In genomic region chr11:115679554-115680238, GRCm38 (mm10) we compare ENCODE assay signal across 12 mouse cellular contexts. TPM values are rescaled to one million over a fixed set of nuclear protein-coding genes. Genes with fewer than 3 reads are reported as not detected.
DNase-seq lines count a peak whose midpoint lies in the region; ATAC-seq and TF ChIP-seq lines count a peak whose summit lies in the region.
"Had no signal": no experiment of that assay in that cellular context is flagged by ENCODE, and none has a peak within 500 bp of the region (broad histone marks: within the 10 kb centered on the region; RNA-seq: fewer than 3 reads in every experiment).

No protein-coding gene starts in this region.

- H3K4me2 ChIP-seq in kidney, embryonic 16.5 days (replicated peaks; ENCODE audit: low read depth, low read length): no peak overlapping the region
- 0 out of 2 replicates have a peak overlapping the region, but pooled peaks have one; percentile 1 for H3K4me2 ChIP-seq in liver, embryonic 13.5 days
- H3K4me2 ChIP-seq: neural tube, embryonic 12.5 days had no signal

- TF ChIP-seq CTCF in gastrocnemius, adult 2 months (IDR thresholded peaks at IDR 0.05): no peak

- no peak for ATAC-seq in kidney, embryonic 16.5 days (ENCODE audit: low FRiP score, low TSS enrichment)
- peak; percentile 47 for ATAC-seq in liver, embryonic 13.5 days (ENCODE audit: low read depth)
- ATAC-seq: hindbrain, embryonic 16.5 days had no signal

- intact Hi-C loops in gastrocnemius, adult 2 months (cut with DNase I): no loop called here
- intact Hi-C loops in gastrocnemius, postnatal 14 days (cut with DNase I; ENCODE audit: low total_unique reads): no loop called here

- H3K36me3 ChIP-seq in kidney, embryonic 16.5 days (ENCODE audit: insufficient read depth, low read length): peaks cover 32% of the 10 kb centered on the region
- peaks cover 51% of the 10 kb centered on the region for H3K36me3 ChIP-seq in liver, embryonic 13.5 days

- H3K4me1 ChIP-seq in kidney, embryonic 16.5 days (ENCODE audit: insufficient read depth, low read length): no peaks in the 10 kb centered on the region
- H3K4me1 ChIP-seq in liver, embryonic 13.5 days (replicated peaks): peaks cover 50% of the 10 kb centered on the region
- H3K4me1 ChIP-seq: neural tube, embryonic 12.5 days had no signal

- DNase-seq in gastrocnemius, adult 2 months: no peak
- no peak for DNase-seq in gastrocnemius, postnatal 14 days
- peak; percentile 51 for DNase-seq in kidney, adult 11 months
- DNase-seq in R1 (ENCODE audit: low read depth, low spot score): peak; percentile 80
- no peak for DNase-seq in liver, embryonic 13.5 days
- no peak for DNase-seq in right cerebral cortex, adult 2 months (ENCODE audit: low spot score in 2 of 2)
- DNase-seq in cerebellum, postnatal 36 days: no peak
- DNase-seq: adrenal gland, adult 2 months had no signal

- no peak overlapping the region for H3K4me3 ChIP-seq in gastrocnemius, adult 2 months
- no peak overlapping the region for H3K4me3 ChIP-seq in kidney, embryonic 16.5 days (ENCODE audit: low read length)
- no peak overlapping the region for H3K4me3 ChIP-seq in liver, embryonic 13.5 days (replicated peaks)
- H3K4me3 ChIP-seq: erythroblast, embryonic 14.5 days; neural tube, embryonic 12.5 days had no signal

- 91% methylated on average over 9 of the region's 9 CpGs for WGBS in kidney, embryonic 16.5 days
- WGBS in liver, embryonic 13.5 days (ENCODE audit: insufficient replicate concordance): 78% methylated on average over 9 of the region's 9 CpGs

- no peak overlapping the region for H3K9ac ChIP-seq in kidney, embryonic 16.5 days (replicated peaks; ENCODE audit: low read length)
- no peak overlapping the region for H3K9ac ChIP-seq in liver, embryonic 13.5 days
- H3K9ac ChIP-seq: neural tube, embryonic 12.5 days had no signal

- H3K9me3 ChIP-seq in kidney, embryonic 16.5 days (ENCODE audit: low read length): no peaks in the 10 kb centered on the region
- no peaks in the 10 kb centered on the region for H3K9me3 ChIP-seq in liver, embryonic 13.5 days (replicated peaks)
- H3K9me3 ChIP-seq: neural tube, embryonic 12.5 days had no signal

- H3K27ac ChIP-seq in gastrocnemius, adult 2 months: peak overlapping the region; percentile 35; the same call in 1 of the 2 replicates
- no peak overlapping the region for H3K27ac ChIP-seq in kidney, embryonic 16.5 days (ENCODE audit: low read length)
- no peak overlapping the region for H3K27ac ChIP-seq in liver, embryonic 13.5 days
- H3K27ac ChIP-seq: neural tube, embryonic 12.5 days had no signal

- H3K27me3 ChIP-seq in kidney, embryonic 16.5 days (ENCODE audit: insufficient read depth, low read length): no peaks in the 10 kb centered on the region
- no peaks in the 10 kb centered on the region for H3K27me3 ChIP-seq in liver, embryonic 13.5 days
- H3K27me3 ChIP-seq: neural tube, embryonic 12.5 days had no signal

RNA-seq across cellular contexts. Expression of gene Grb2, which starts 28.7 kb away (rescaled TPM):
- total RNA-seq in gastrocnemius, adult 2 months (2021): 10 to 100 TPM; 60.3 to 74.7 TPM
- 10 to 100 TPM; 76.5 to 93.9 TPM for total RNA-seq in gastrocnemius, postnatal 14 days (2021)
- 86.5 and 87.0 TPM in 2 replicates for polyA plus RNA-seq in kidney, embryonic 16.5 days (2015; fragmentation: Nextera tagmentation; extraction: Ambion mirVana)
- 56.7 and 63.5 TPM in 2 replicates for polyA plus RNA-seq in liver, embryonic 13.5 days (2015; fragmentation: Nextera tagmentation; extraction: Ambion mirVana)

RNA-seq across cellular contexts. Expression of gene Slc25a19, which starts 51.6 kb away (rescaled TPM):
- 10 to 100 TPM; 43.1 to 51.5 TPM for total RNA-seq in gastrocnemius, adult 2 months (2021)
- 10 to 100 TPM; 40.9 to 45.2 TPM for total RNA-seq in gastrocnemius, postnatal 14 days (2021)
- 51.0 and 56.1 TPM in 2 replicates for polyA plus RNA-seq in kidney, embryonic 16.5 days (2015; fragmentation: Nextera tagmentation; extraction: Ambion mirVana)
- polyA plus RNA-seq in liver, embryonic 13.5 days (2015; fragmentation: Nextera tagmentation; extraction: Ambion mirVana): 12.2 and 15.8 TPM in 2 replicates

Comparison
In these comparisons a context has a peak if more than half of its experiments do, and no peak if none do; other contexts are left out.
1. DNase-seq: peak in kidney, adult 11 months (single experiment) and R1 (single experiment); none in gastrocnemius, adult 2 months (single experiment), gastrocnemius, postnatal 14 days (single experiment), liver, embryonic 13.5 days (single experiment), right cerebral cortex, adult 2 months (0 of 2) and cerebellum, postnatal 36 days (0 of 2).